Mouse (Mus musculus): Measurements from ENCODE around the gene Dnm3. TPM values are rescaled to one million over a fixed set of nuclear protein-coding genes. Genes with fewer than 3 reads are reported as not detected.

The Dnm3 gene
- polyA plus RNA-seq, 1 experiment from 2014 or later = 2.8 TPM

GRCm38 (mm10) chr1:162006109-162006508 is 471.7 kb downstream of the Dnm3 start:
- no peak overlapping the region for H3K27ac ChIP-seq (ENCODE audit: low read length)
- no peaks in the 10 kb centered on the region for H3K9me3 ChIP-seq (ENCODE audit: control insufficient read depth, low read length)
- peaks cover 27% of the 10 kb centered on the region for H3K4me1 ChIP-seq (replicated peaks; ENCODE audit: control insufficient read depth, insufficient read depth, low read length)
- no peaks in the 10 kb centered on the region for H3K36me3 ChIP-seq (ENCODE audit: control insufficient read depth, insufficient read depth, low read length)
- H3K4me2 ChIP-seq (ENCODE audit: low read depth, low read length) = no peak overlapping the region
- no peak for ATAC-seq (ENCODE audit: low read depth)
- 56% methylated on average over 9 of the region's 9 CpGs for WGBS
- no peaks in the 10 kb centered on the region for H3K27me3 ChIP-seq (ENCODE audit: control insufficient read depth, insufficient read depth, low read depth, low read length)
- H3K4me3 ChIP-seq (ENCODE audit: low read length) = no peak overlapping the region
- no peak overlapping the region for H3K9ac ChIP-seq (ENCODE audit: low read length)

- H3K9ac ChIP-seq (ENCODE audit: low read length) = peak overlapping the region; percentile 66
- peak overlapping the region; percentile 13 for H3K4me3 ChIP-seq (ENCODE audit: low read length)
- H3K27me3 ChIP-seq (ENCODE audit: control insufficient read depth, insufficient read depth, low read depth, low read length) = no peaks in the 10 kb centered on the region
- peak overlapping the region; percentile 52 for H3K4me2 ChIP-seq (ENCODE audit: low read depth, low read length)
- H3K9me3 ChIP-seq (ENCODE audit: control insufficient read depth, low read length) = no peaks in the 10 kb centered on the region
- H3K27ac ChIP-seq (ENCODE audit: low read length) = peak overlapping the region; percentile 95
- peaks cover 32% of the 10 kb centered on the region for H3K4me1 ChIP-seq (replicated peaks; ENCODE audit: control insufficient read depth, insufficient read depth, low read length)
- peak; percentile 80 for ATAC-seq (ENCODE audit: low read depth)
- WGBS = 14% methylated on average over 23 of the region's 23 CpGs
- H3K36me3 ChIP-seq (ENCODE audit: control insufficient read depth, insufficient read depth, low read length) = no peaks in the 10 kb centered on the region
Observed at GRCm38 (mm10) chr1:162004821-162005770, 472.7 kb downstream of the Dnm3 start.

GRCm38 (mm10) chr1:162004518-162004780 is 473.4 kb downstream of the Dnm3 start:
- H3K4me1 ChIP-seq (replicated peaks; ENCODE audit: control insufficient read depth, insufficient read depth, low read length) = peaks cover 34% of the 10 kb centered on the region
- H3K9me3 ChIP-seq (ENCODE audit: control insufficient read depth, low read length) = no peaks in the 10 kb centered on the region
- ATAC-seq (ENCODE audit: low read depth) = peak; percentile 50
- H3K27ac ChIP-seq (ENCODE audit: low read length) = peak overlapping the region; percentile 95
- 5% methylated on average over 7 of the region's 7 CpGs for WGBS
- H3K27me3 ChIP-seq (ENCODE audit: control insufficient read depth, insufficient read depth, low read depth, low read length) = no peaks in the 10 kb centered on the region
- H3K4me3 ChIP-seq (ENCODE audit: low read length) = no peak overlapping the region
- H3K4me2 ChIP-seq (ENCODE audit: low read depth, low read length) = peak overlapping the region; percentile 52
- H3K36me3 ChIP-seq (ENCODE audit: control insufficient read depth, insufficient read depth, low read length) = no peaks in the 10 kb centered on the region
- peak overlapping the region; percentile 52 for H3K9ac ChIP-seq (ENCODE audit: low read length)

- ATAC-seq (ENCODE audit: low read depth) = peak; percentile 53
Observed at GRCm38 (mm10) chr1:162003729-162004517, 473.9 kb downstream of the Dnm3 start.

GRCm38 (mm10) chr1:162001328-162001727 is 476.5 kb downstream of the Dnm3 start:
- H3K4me1 ChIP-seq (replicated peaks; ENCODE audit: control insufficient read depth, insufficient read depth, low read length) = peaks cover 28% of the 10 kb centered on the region
- 67% methylated on average over 8 of the region's 8 CpGs for WGBS
- no peak overlapping the region for H3K4me2 ChIP-seq (ENCODE audit: low read depth, low read length)
- H3K9ac ChIP-seq (ENCODE audit: low read length) = no peak overlapping the region
- H3K27ac ChIP-seq (ENCODE audit: low read length) = peak overlapping the region; percentile 34; the same call in 1 of the 2 replicates
- no peaks in the 10 kb centered on the region for H3K36me3 ChIP-seq (ENCODE audit: control insufficient read depth, insufficient read depth, low read length)
- H3K27me3 ChIP-seq (ENCODE audit: control insufficient read depth, insufficient read depth, low read depth, low read length) = no peaks in the 10 kb centered on the region
- no peak for ATAC-seq (ENCODE audit: low read depth)
- no peak overlapping the region for H3K4me3 ChIP-seq (ENCODE audit: low read length)
- H3K9me3 ChIP-seq (ENCODE audit: control insufficient read depth, low read length) = no peaks in the 10 kb centered on the region

More at GRCm38 (mm10) chr1:162003729-162004517, 473.9 kb downstream of the Dnm3 start:
- H3K27me3 ChIP-seq (ENCODE audit: control insufficient read depth, insufficient read depth, low read depth, low read length) = no peaks in the 10 kb centered on the region
- peak overlapping the region; percentile 52 for H3K4me2 ChIP-seq (ENCODE audit: low read depth, low read length)
- H3K9me3 ChIP-seq (ENCODE audit: control insufficient read depth, low read length) = no peaks in the 10 kb centered on the region
- peaks cover 31% of the 10 kb centered on the region for H3K4me1 ChIP-seq (replicated peaks; ENCODE audit: control insufficient read depth, insufficient read depth, low read length)
- H3K4me3 ChIP-seq (ENCODE audit: low read length) = no peak overlapping the region
- H3K36me3 ChIP-seq (ENCODE audit: control insufficient read depth, insufficient read depth, low read length) = no peaks in the 10 kb centered on the region
- H3K27ac ChIP-seq (ENCODE audit: low read length) = peak overlapping the region; percentile 95
- WGBS = 46% methylated on average over 14 of the region's 14 CpGs
- peak overlapping the region; percentile 52 for H3K9ac ChIP-seq (ENCODE audit: low read length)

- Histone ChIP-seq H3K4me2 (ENCODE audit: low read depth, low read length) (peak overlapping the region; percentile 38; the same call in 1 of the 2 replicates), H3K9me3 (ENCODE audit: control insufficient read depth, low read length) (no peaks in the 10 kb centered on the region), H3K9ac (ENCODE audit: low read length) (peak overlapping the region; percentile 52; the same call in 1 of the 2 replicates), H3K36me3 (ENCODE audit: control insufficient read depth, insufficient read depth, low read length) (no peaks in the 10 kb centered on the region), H3K4me1 (replicated peaks; ENCODE audit: control insufficient read depth, insufficient read depth, low read length) (peaks cover 23% of the 10 kb centered on the region), H3K4me3 (ENCODE audit: low read length) (no peak overlapping the region), H3K27ac (ENCODE audit: low read length) (peak overlapping the region; percentile 75), H3K27me3 (ENCODE audit: control insufficient read depth, insufficient read depth, low read depth, low read length) (no peaks in the 10 kb centered on the region)
- ATAC-seq (ENCODE audit: low read depth) = peak; percentile 47
- WGBS = 2% methylated on average over 4 of the region's 4 CpGs
Observed at GRCm38 (mm10) chr1:161999882-162000371, 477.9 kb downstream of the Dnm3 start.

- 34% methylated on average over 5 of the region's 5 CpGs for WGBS
- no peaks in the 10 kb centered on the region for H3K27me3 ChIP-seq (ENCODE audit: control insufficient read depth, insufficient read depth, low read depth, low read length)
- H3K27ac ChIP-seq (ENCODE audit: low read length) = peak overlapping the region; percentile 18; the same call in 1 of the 2 replicates
- H3K36me3 ChIP-seq (ENCODE audit: control insufficient read depth, insufficient read depth, low read length) = no peaks in the 10 kb centered on the region
- H3K4me2 ChIP-seq (ENCODE audit: low read depth, low read length) = no peak overlapping the region
- H3K9me3 ChIP-seq (ENCODE audit: control insufficient read depth, low read length) = no peaks in the 10 kb centered on the region
- ATAC-seq (ENCODE audit: low read depth) = 0 out of 2 replicates have a peak, but pooled peaks have one; percentile 1
- H3K9ac ChIP-seq (ENCODE audit: low read length) = no peak overlapping the region
- peaks cover 17% of the 10 kb centered on the region for H3K4me1 ChIP-seq (replicated peaks; ENCODE audit: control insufficient read depth, insufficient read depth, low read length)
- no peak overlapping the region for H3K4me3 ChIP-seq (ENCODE audit: low read length)
Observed at GRCm38 (mm10) chr1:161999338-161999737, 478.5 kb downstream of the Dnm3 start.

GRCm38 (mm10) chr1:161998781-161999180 is 479.1 kb downstream of the Dnm3 start:
- Histone ChIP-seq H3K27me3 (ENCODE audit: control insufficient read depth, insufficient read depth, low read depth, low read length) (no peaks in the 10 kb centered on the region), H3K4me2 (ENCODE audit: low read depth, low read length) (no peak overlapping the region), H3K27ac (ENCODE audit: low read length) (no peak overlapping the region), H3K9ac (ENCODE audit: low read length) (no peak overlapping the region), H3K9me3 (ENCODE audit: control insufficient read depth, low read length) (no peaks in the 10 kb centered on the region), H3K4me3 (ENCODE audit: low read length) (no peak overlapping the region), H3K4me1 (replicated peaks; ENCODE audit: control insufficient read depth, insufficient read depth, low read length) (peaks cover 11% of the 10 kb centered on the region), H3K36me3 (ENCODE audit: control insufficient read depth, insufficient read depth, low read length) (no peaks in the 10 kb centered on the region)
- no peak for ATAC-seq (ENCODE audit: low read depth)
- WGBS = 41% methylated on average over 4 of the region's 4 CpGs

- 86% methylated on average over 7 of the region's 7 CpGs for WGBS
- no peaks in the 10 kb centered on the region for H3K4me1 ChIP-seq (replicated peaks; ENCODE audit: control insufficient read depth, insufficient read depth, low read length)
- no peak for ATAC-seq (ENCODE audit: low read depth)
- no peaks in the 10 kb centered on the region for H3K36me3 ChIP-seq (ENCODE audit: control insufficient read depth, insufficient read depth, low read length)
- no peak overlapping the region for H3K4me2 ChIP-seq (ENCODE audit: low read depth, low read length)
- H3K9ac ChIP-seq (ENCODE audit: low read length) = no peak overlapping the region
- H3K27me3 ChIP-seq (ENCODE audit: control insufficient read depth, insufficient read depth, low read depth, low read length) = no peaks in the 10 kb centered on the region
- H3K27ac ChIP-seq (ENCODE audit: low read length) = no peak overlapping the region
- no peak overlapping the region for H3K4me3 ChIP-seq (ENCODE audit: low read length)
- no peaks in the 10 kb centered on the region for H3K9me3 ChIP-seq (ENCODE audit: control insufficient read depth, low read length)
Observed at GRCm38 (mm10) chr1:161992389-161992788, 485.4 kb downstream of the Dnm3 start.
